Mouse (Mus musculus) heart, postnatal 0 days (tissue): ENCODE data around the gene Srarp. TPM values are rescaled to one million over a fixed set of nuclear protein-coding genes. Genes with fewer than 3 reads are reported as not detected.
A peak's percentile ranks its signal among the peaks of the same experiment; 100 is the strongest.

Experiments used
- ATAC-seq: fragments of 200-750 bp; cut with Nextera tagmentation; 2 replicates; pipeline ENCODE4 v1.8.0; 2017; ENCODE audit warnings: low read depth, moderate number of reproducible peaks, moderate library complexity; ENCODE audit not compliant: insufficient read depth
- DNase-seq: peaks from one replicate; pipeline ENCODE4 v3.0.0-alpha.2; 2016; ENCODE audit warnings: low spot score
- H3K27ac ChIP-seq: fragments of 300-500 bp; sonication (generic); 2 replicates; pipeline ENCODE4 v1.5.1; 2014; ENCODE audit warnings: low read depth, mild to moderate bottlenecking
- H3K27me3 ChIP-seq: fragments of 300-500 bp; sonication (generic); 2 replicates; pipeline ENCODE4 v1.6.1; 2014; ENCODE audit warnings: low read length, mixed read lengths; ENCODE audit not compliant: control insufficient read depth, insufficient read depth
- H3K36me3 ChIP-seq: fragments of 300-500 bp; sonication (generic); replicated peaks from 2 replicates; pipeline ENCODE4 v1.6.1; 2014; ENCODE audit warnings: low read length, mixed read lengths; ENCODE audit not compliant: control insufficient read depth, insufficient read depth
- H3K4me1 ChIP-seq: fragments of 300-500 bp; sonication (generic); 2 replicates; pipeline ENCODE4 v1.6.1; 2014; ENCODE audit warnings: antibody characterized with exemption; ENCODE audit not compliant: control insufficient read depth, insufficient read depth
- H3K4me2 ChIP-seq: fragments of 300-500 bp; sonication (generic); 2 replicates; pipeline ENCODE4 v1.6.1; 2014; ENCODE audit warnings: low read depth, mild to moderate bottlenecking, low read length, moderate library complexity
- H3K4me3 ChIP-seq: fragments of 300-500 bp; sonication (generic); 2 replicates; pipeline ENCODE4 v1.5.1; 2014; ENCODE audit warnings: low read depth, low read length
- H3K9ac ChIP-seq: fragments of 300-500 bp; sonication (generic); replicated peaks from 2 replicates; pipeline ENCODE4 v1.6.1; 2014; ENCODE audit warnings: low read depth, low read length, mixed read lengths
- H3K9me3 ChIP-seq: fragments of 300-500 bp; sonication (generic); replicated peaks from 2 replicates; pipeline ENCODE4 v1.6.1; 2016; ENCODE audit warnings: low read length; ENCODE audit not compliant: control insufficient read depth
- CTCF ChIP-seq: IDR thresholded peaks from 2 replicates; pipeline ENCODE4 v1.5.1; 2016; ENCODE audit warnings: antibody characterized with exemption, control low read depth, low read depth
- EP300 ChIP-seq: IDR thresholded peaks from 2 replicates; pipeline ENCODE4 v1.6.1; 2016; ENCODE audit warnings: antibody characterized with exemption, low read depth
- WGBS: fragments of 180-500 bp; shearing (Covaris S2); extraction: QIAGEN DNeasy Blood & Tissue Kit; methylation state at CpG from one replicate; pipeline ENCODE4 v1.1.7; 2014; 5-methylcytosine and 5-hydroxymethylcytosine counted together
- polyA plus RNA-seq: library from polyadenylated mRNA; unstranded; fragments of >200 nt; fragmentation: Nextera tagmentation; extraction: Ambion mirVana; gene quantifications from 2 replicates; pipeline ENCODE4 v1.2.1, GENCODE M21; 2015
- total RNA-seq: library from RNA; depleted of rRNA; stranded (reverse); fragments of >200 nt; gene quantifications from 2 replicates; pipeline ENCODE4 v1.2.3, GENCODE M21; 2014; ENCODE audit warnings: low replicate concordance; rRNA removed

The Srarp gene
- total and polyA plus RNA-seq, 2 experiments from 2014 or later, result not detected

DNA sequence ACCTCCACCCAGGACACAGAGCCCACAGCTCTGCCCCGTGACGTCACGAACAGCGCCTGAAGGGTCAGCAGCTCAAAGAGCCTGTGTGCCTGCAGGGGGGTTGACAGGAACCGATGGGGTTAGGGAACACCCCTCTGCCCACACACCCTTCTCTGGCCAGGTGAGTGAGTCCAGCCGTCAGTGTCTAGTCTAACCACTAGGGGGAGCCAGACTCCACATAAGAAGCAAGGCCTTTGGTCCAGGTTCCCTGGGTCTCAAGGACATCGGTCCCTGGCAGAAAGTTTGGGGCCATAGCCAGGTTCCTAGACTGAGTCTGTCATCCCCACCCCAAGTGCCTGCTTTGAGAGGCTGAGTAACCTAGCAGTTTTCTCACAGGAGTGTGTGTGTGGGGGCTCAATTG is 50.6 kb downstream of the Srarp start:
- H3K27ac ChIP-seq, result no peak overlapping the region
- H3K9ac ChIP-seq, result no peak overlapping the region
- DNase-seq (peak; percentile 68), ATAC-seq (peak; percentile 57)
- no peaks in the 10 kb centered on the region for H3K9me3 ChIP-seq
- peaks cover 5% of the 10 kb centered on the region; the same call in 1 of the 2 replicates for H3K4me1 ChIP-seq
- peaks cover 46% of the 10 kb centered on the region for H3K27me3 ChIP-seq
- no peaks in the 10 kb centered on the region for H3K36me3 ChIP-seq
- 0% methylated on average over 7 of the region's 7 CpGs for WGBS
- no peak overlapping the region for H3K4me3 ChIP-seq
- TF ChIP-seq EP300 (no peak), CTCF (peak; percentile 89)
- H3K4me2 ChIP-seq, result no peak overlapping the region

Other genes with a start within 250 kb of the Srarp start
- 13.2 TPM in 1 of 2 replicates, not detected in the other for gene Rsg1, start 222.1 kb downstream of the Srarp start, total RNA-seq
- 1.3 and 1.6 TPM in 2 replicates for gene Rsg1, start 222.1 kb downstream of the Srarp start, polyA plus RNA-seq
- gene Arhgef19, start 196.6 kb downstream of the Srarp start, total RNA-seq, result 0.66 and 2.5 TPM in 2 replicates
- 1.5 and 1.6 TPM in 2 replicates for gene Arhgef19, start 196.6 kb downstream of the Srarp start, polyA plus RNA-seq
- gene Epha2, start 134.9 kb downstream of the Srarp start, total RNA-seq, result 10.1 and 11.7 TPM in 2 replicates
- gene Epha2, start 134.9 kb downstream of the Srarp start, polyA plus RNA-seq, result 1.4 TPM in 2 replicates
- 2.2 TPM in 1 of 2 replicates, not detected in the other for gene Fam131c, start 67.9 kb downstream of the Srarp start, total RNA-seq
- 0.14 and 0.20 TPM in 2 replicates for gene Fam131c, start 67.9 kb downstream of the Srarp start, polyA plus RNA-seq
- gene Clcnka, start 37.4 kb downstream of the Srarp start, total RNA-seq, result not detected in 2 replicates
- not detected in 2 replicates for gene Clcnka, start 37.4 kb downstream of the Srarp start, polyA plus RNA-seq
- 0.23 and 0.65 TPM in 2 replicates for gene Clcnkb, start 20.1 kb downstream of the Srarp start, total RNA-seq
- gene Clcnkb, start 20.1 kb downstream of the Srarp start, polyA plus RNA-seq, result 0.58 and 0.87 TPM in 2 replicates
- 556 and 673 TPM in 2 replicates for gene Hspb7, start 15.3 kb downstream of the Srarp start, total RNA-seq
- gene Hspb7, start 15.3 kb downstream of the Srarp start, polyA plus RNA-seq, result 195 and 203 TPM in 2 replicates
- gene Zbtb17, start 8.5 kb upstream of the Srarp start, total RNA-seq, result 28.1 and 32.7 TPM in 2 replicates
- gene Zbtb17, start 8.5 kb upstream of the Srarp start, polyA plus RNA-seq, result 16.2 and 18.1 TPM in 2 replicates
- 2.3 and 5.9 TPM in 2 replicates for gene Spen, start 102.5 kb upstream of the Srarp start, total RNA-seq
- gene Spen, start 102.5 kb upstream of the Srarp start, polyA plus RNA-seq, result 4.3 and 4.9 TPM in 2 replicates
- 48.3 and 61.5 TPM in 2 replicates for gene Fblim1, start 170.0 kb upstream of the Srarp start, total RNA-seq
- 47.1 and 57.5 TPM in 2 replicates for gene Fblim1, start 170.0 kb upstream of the Srarp start, polyA plus RNA-seq
- 0.89 and 6.1 TPM in 2 replicates for gene Tmem82, start 182.5 kb upstream of the Srarp start, total RNA-seq
- gene Tmem82, start 182.5 kb upstream of the Srarp start, polyA plus RNA-seq, result 6.8 and 7.3 TPM in 2 replicates
- gene Slc25a34, start 187.7 kb upstream of the Srarp start, total RNA-seq, result 12.8 and 56.2 TPM in 2 replicates
- 17.9 and 20.6 TPM in 2 replicates for gene Slc25a34, start 187.7 kb upstream of the Srarp start, polyA plus RNA-seq
- 43.3 and 52.9 TPM in 2 replicates for gene Plekhm2, start 228.8 kb upstream of the Srarp start, total RNA-seq
- gene Plekhm2, start 228.8 kb upstream of the Srarp start, polyA plus RNA-seq, result 5.6 and 7.0 TPM in 2 replicates
- gene Rsc1a1, start 249.5 kb upstream of the Srarp start, total RNA-seq, result 2.1 and 11.9 TPM in 2 replicates
- not detected in 2 replicates for gene Rsc1a1, start 249.5 kb upstream of the Srarp start, polyA plus RNA-seq